Mouse (Mus musculus) liver, adult 2 months (tissue): ENCODE data around the gene Defa32.
"Not testable (repeated sequence)": the region's sequence is repeated elsewhere in the genome, so short reads cannot be mapped to it uniquely, and the experiment has no call there.

Experiments
- CTCF ChIP-seq: fragments of 200-500 bp; IDR thresholded peaks from 2 replicates; pipeline ENCODE4 v1.5.1; 2011; ENCODE audit warnings: low read depth, low read length, control low read depth
- POLR2A ChIP-seq: fragments of 200-500 bp; IDR thresholded peaks from 2 replicates; pipeline ENCODE4 v1.6.1; 2011; ENCODE audit warnings: low read length, control low read depth; ENCODE audit not compliant: insufficient read depth; ENCODE audit errors: extremely low read depth

DNA sequence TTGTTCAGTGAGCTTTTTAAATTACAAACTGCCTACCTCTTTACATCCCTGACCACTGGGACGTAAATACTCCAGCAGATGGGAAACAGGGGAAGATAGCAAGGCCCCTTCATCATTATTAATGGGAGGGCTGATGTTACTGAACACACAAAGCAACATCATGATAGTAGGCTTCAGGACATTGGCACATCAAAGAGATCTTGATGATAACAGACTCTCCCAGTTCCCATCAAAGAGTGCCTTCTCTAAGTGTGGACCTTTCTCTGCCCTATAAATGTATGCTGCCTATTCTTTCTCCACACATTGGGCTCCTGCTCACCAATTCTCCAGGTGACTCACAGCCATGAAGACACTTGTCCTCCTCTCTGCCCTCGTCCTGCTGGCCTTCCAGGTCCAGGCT is at the start of gene Defa32:
- TF ChIP-seq CTCF, POLR2A: not testable (repeated sequence)
